Mouse (Mus musculus): ENCODE results near the gene Olfr211. TPM values are rescaled to one million over a fixed set of nuclear protein-coding genes. Genes with fewer than 3 reads are reported as not detected.

The Olfr211 gene
- polyA plus RNA-seq (2014; fragmentation: Illumina TruSeq; extraction: RNeasy Lipid Tissue Mini Kit (QIAGEN cat#74804); ENCODE audit: low read depth, low replicate concordance), result not detected

DNA sequence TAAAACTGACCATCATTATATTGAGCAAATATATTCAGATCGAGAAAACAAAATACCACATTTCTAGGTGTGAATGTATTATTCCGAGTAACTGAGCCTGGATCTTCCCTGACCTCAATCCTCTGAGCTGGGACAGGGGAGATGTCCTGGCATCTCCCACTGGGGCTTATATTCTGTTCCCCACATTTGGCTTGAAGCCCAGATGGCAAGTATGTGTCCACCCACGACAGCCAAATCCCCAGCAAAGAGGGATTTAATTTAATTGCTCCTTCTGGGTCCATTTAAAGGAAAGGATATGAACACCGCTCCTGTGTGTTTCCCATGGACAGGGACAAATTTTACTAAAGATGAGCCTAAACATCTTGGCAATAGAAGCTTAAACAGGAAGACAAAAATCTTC is at the start of gene Olfr211:
TSS of gene Olfr211 (plus strand) at position 301 of the 400 bp plus-strand sequence.

DNA sequence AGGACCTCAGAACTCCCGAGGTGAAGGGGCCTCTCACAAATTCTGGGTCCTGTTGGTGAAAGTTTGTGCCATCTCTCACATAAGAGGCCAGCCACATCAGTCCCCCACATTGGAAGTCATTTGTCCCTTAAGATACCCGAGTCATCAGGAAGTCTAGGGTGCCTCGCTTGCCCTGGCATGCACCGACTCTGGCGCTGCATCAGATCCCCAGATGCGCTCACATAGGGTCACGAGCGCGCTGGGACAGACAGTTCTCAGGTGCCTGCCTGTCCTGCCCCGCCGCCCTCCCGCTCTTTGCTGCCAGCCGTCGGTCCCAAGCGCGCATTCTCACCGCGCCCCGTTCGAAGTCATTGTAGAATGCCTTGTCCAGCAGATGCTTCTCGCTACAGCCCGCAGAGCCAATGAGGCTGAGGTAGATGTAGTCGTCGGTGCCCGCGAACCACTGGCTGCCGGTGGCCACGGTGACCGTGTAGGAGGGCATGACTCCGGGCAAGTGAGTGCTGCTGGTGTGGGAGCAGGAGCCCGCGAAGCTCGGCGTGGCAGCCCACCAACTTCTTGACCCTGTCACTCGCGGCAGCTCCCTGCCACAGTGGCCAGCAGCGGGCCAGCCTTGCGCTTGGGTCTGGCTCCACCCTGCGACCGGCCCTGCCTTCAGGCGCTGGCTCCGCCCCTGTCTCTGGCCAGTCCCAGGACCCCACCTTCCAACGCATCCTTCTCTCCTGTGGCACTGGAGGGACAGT is 28.2 kb upstream of the Olfr211 start, which contains the start of gene Alox5:
TSS of gene Alox5 (minus strand) at position 635 of the 740 bp plus-strand sequence.

DNA sequence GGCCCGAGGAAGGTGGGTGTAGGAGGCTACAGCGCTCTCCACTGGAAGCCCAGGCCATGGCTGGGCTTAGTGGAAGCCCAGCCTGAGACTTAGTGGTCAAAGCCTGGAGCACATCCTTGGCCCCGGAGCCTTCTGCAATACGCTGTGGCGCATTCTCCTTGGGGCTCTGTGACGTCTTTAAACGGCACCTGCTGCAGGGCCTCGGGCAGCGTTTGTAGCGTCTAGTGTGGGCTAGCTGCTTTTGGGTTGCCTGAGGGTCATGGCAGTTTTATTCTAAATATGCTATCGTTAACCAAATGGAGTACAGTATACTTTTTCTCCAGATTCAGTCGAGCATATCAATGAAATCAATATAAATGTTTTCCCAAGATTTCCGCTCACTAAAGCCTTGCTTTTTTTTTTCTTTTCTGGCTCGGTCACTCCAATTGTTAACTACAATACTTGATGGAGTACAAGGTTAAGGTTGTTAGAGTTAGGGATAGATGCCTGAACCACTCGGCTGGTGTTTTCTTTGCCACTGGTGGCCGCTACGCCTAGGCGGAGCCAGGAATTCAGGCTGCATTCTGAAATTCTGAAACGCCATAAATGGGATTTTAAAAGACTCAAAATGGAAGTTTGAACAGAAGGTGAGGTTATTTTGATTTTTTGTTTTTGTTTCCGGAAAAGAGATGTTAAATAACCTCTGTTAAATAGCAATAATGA is 17.6 kb downstream of the Olfr211 start, which contains the start of gene Olfr212:
TSS of gene Olfr212 (plus strand) at position 215 of the 702 bp plus-strand sequence.

DNA sequence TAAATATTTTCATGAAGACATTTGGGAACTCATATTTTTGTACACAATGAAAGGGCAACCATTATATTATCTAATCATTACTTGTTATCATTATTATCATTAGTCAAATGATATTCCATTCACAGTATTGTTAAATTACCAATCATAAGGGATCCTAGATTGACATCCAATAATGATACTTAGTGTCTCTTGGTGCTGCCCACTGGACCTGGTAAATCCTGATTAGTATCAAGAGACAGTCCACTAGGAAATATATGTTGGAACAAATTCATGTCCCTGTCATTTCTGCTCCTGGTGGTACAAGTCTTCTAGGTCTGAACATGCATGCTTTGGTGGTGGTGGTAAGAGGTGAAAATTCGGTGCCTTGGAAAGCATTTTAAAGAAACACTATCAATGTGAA is 49.3 kb downstream of the Olfr211 start, which contains the start of gene Olfr213:
TSS of gene Olfr213 (plus strand) at position 301 of the 400 bp plus-strand sequence.

Other genes with a start within 250 kb of the Olfr211 start
- gene Zfand4, start 224.9 kb upstream of the Olfr211 start, polyA plus RNA-seq (2014; fragmentation: Illumina TruSeq; extraction: RNeasy Lipid Tissue Mini Kit (QIAGEN cat#74804); ENCODE audit: low read depth, low replicate concordance), result 1.1 TPM
- 195 TPM for gene March8, start 151.1 kb upstream of the Olfr211 start, polyA plus RNA-seq (2014; fragmentation: Illumina TruSeq; extraction: RNeasy Lipid Tissue Mini Kit (QIAGEN cat#74804); ENCODE audit: low read depth, low replicate concordance)
- gene Alox5, start 27.9 kb upstream of the Olfr211 start, polyA plus RNA-seq (2014; fragmentation: Illumina TruSeq; extraction: RNeasy Lipid Tissue Mini Kit (QIAGEN cat#74804); ENCODE audit: low read depth, low replicate concordance), result 0.57 TPM
- gene Olfr212, start 17.4 kb downstream of the Olfr211 start, polyA plus RNA-seq (2014; fragmentation: Illumina TruSeq; extraction: RNeasy Lipid Tissue Mini Kit (QIAGEN cat#74804); ENCODE audit: low read depth, low replicate concordance), result not detected
- not detected for gene Olfr213, start 49.4 kb downstream of the Olfr211 start, polyA plus RNA-seq (2014; fragmentation: Illumina TruSeq; extraction: RNeasy Lipid Tissue Mini Kit (QIAGEN cat#74804); ENCODE audit: low read depth, low replicate concordance)
- not detected for gene Gm5580, start 62.0 kb downstream of the Olfr211 start, polyA plus RNA-seq (2014; fragmentation: Illumina TruSeq; extraction: RNeasy Lipid Tissue Mini Kit (QIAGEN cat#74804); ENCODE audit: low read depth, low replicate concordance)
- not detected for gene Olfr214, start 65.1 kb downstream of the Olfr211 start, polyA plus RNA-seq (2014; fragmentation: Illumina TruSeq; extraction: RNeasy Lipid Tissue Mini Kit (QIAGEN cat#74804); ENCODE audit: low read depth, low replicate concordance)
- not detected for gene Olfr215, start 95.1 kb downstream of the Olfr211 start, polyA plus RNA-seq (2014; fragmentation: Illumina TruSeq; extraction: RNeasy Lipid Tissue Mini Kit (QIAGEN cat#74804); ENCODE audit: low read depth, low replicate concordance)
- 68.3 TPM for gene Zfp422, start 139.9 kb downstream of the Olfr211 start, polyA plus RNA-seq (2014; fragmentation: Illumina TruSeq; extraction: RNeasy Lipid Tissue Mini Kit (QIAGEN cat#74804); ENCODE audit: low read depth, low replicate concordance)
- 1.2 TPM for gene Depp1, start 161.5 kb downstream of the Olfr211 start, polyA plus RNA-seq (2014; fragmentation: Illumina TruSeq; extraction: RNeasy Lipid Tissue Mini Kit (QIAGEN cat#74804); ENCODE audit: low read depth, low replicate concordance)
- 2.0 TPM for gene Rassf4, start 184.9 kb downstream of the Olfr211 start, polyA plus RNA-seq (2014; fragmentation: Illumina TruSeq; extraction: RNeasy Lipid Tissue Mini Kit (QIAGEN cat#74804); ENCODE audit: low read depth, low replicate concordance)
- gene Tmem72, start 227.8 kb downstream of the Olfr211 start, polyA plus RNA-seq (2014; fragmentation: Illumina TruSeq; extraction: RNeasy Lipid Tissue Mini Kit (QIAGEN cat#74804); ENCODE audit: low read depth, low replicate concordance), result 24.4 TPM

All from kidney, adult 10 weeks (tissue).